Mouse (Mus musculus): Measurements from ENCODE around the gene Orm1.

The Orm1 gene

DNA sequence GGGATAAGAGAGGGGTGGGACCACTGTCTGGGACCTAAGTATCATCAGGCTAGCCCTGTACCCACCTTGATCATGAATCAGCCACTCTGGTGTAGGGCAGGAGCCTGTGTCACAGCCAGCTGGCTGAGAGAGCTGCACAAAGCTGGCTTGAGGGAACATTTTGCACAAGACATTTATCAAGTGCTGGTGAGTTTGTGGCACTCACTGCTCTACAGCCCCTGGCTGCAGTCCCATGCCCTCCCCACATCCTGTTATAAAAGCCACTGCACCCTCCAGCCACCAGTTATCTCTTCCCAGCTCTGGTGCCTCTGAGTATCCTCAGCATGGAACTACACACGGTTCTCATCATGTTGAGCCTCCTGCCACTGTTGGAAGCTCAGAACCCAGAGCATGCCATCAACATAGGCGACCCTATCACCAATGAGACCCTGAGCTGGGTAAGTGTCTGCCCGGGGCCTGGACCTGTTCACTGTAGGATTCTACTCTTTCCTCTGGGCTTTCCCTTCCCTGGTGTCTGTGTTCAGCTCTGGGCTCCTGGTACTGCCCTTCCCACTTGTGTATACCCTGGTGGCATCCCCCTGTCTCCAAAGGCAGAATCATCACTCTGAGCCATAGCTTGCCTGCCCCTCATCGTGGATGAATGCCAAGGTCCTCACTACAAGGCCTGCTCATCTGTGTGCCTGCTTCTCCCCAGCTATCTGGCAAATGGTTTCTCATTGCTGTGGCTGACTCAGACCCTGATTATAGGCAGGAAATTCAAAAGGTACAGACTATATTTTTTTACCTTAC lies 11.7 kb downstream of the Orm1 start, which contains the start of gene Orm3:
Gene Orm3 (plus strand): TSS at position 286 of the 789 bp plus-strand sequence.
- DNase-seq (ENCODE audit: low read depth, low spot score): no peak

DNA sequence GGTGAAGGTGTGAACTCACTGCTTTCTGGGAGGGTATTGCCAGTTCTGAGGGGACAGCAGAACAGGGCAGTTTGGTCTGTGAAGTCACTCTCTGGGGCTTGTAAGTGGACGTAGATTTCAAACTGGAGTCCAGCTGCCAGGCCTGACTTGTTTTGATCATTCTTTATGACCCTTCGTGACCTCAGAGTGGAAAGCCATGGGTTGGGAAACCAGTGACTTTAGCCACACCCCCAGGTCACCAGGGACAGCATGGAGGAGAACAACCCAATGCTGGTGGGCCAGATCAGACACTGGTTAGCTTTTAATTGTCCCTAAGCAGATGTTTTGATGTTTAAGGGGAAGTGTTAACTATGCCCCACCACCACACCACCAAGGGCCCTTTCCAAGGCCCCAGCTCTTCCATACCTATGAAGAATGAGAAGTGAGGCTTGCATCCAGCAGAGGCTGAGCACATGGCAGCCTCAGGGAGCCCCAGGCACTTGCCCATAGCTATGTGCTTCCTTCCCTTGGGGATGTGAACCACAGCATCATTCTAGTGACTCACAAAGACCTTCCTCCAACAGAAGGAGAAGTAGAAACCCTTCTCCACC lies 12.7 kb downstream of the Orm1 start:
- no peak for DNase-seq (ENCODE audit: low read depth, low spot score)

DNA sequence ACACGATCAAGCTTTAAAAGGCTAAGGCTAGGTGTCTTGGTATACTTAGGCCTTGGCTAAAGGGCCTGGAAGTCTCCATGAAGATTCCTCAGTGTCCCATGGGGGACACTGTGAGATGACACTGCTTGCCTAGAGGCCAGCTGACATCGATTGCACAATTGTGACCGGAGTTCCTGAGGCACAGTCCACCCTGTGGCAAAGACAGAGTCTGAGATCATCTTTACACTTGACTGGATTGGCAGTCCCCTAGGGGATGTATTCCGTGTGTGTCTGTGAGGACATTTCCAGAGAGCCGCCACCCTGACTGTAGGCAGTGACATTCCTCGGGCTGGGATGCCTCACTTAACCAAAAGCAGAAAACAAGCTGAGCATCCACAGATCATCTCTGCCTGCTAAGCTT lies 15.5 kb downstream of the Orm1 start:
- no peak for DNase-seq (ENCODE audit: low read depth, low spot score)

- no peak for DNase-seq (ENCODE audit: low read depth, low spot score)
These were observed 17.8 kb downstream of the Orm1 start, which contains the start of gene Orm2 for GRCm38 (mm10) chr4:63362150-63362549. Gene Orm2, plus strand, starts transcription at chr4:63362449.

- no peak for DNase-seq (ENCODE audit: low read depth, low spot score)
These were observed 24.2 kb downstream of the Orm1 start for GRCm38 (mm10) chr4:63368577-63368976.

DNA sequence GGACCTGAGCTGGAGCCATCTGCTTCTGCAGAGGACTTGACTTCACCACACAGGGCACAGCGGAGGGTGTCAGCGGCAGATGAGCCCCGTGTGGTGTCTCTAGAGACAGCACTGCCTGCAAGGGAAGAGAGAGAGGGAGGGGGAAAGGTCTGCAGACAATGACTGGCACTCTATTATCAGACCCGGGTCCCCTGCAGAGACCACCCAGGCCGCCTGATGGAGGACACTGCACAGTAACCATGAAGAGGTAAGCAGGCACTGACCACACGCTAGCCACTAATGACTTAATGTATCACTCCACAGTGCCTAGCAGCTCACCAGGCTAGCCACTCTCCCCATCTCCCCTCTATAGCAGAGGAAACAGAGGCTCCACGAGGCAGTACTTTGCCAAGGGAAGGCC lies 26.5 kb downstream of the Orm1 start:
- no peak for DNase-seq (ENCODE audit: low read depth, low spot score)

GRCm38 (mm10) chr4:63371890-63372289 lies 27.5 kb downstream of the Orm1 start:
- no peak for DNase-seq (ENCODE audit: low read depth, low spot score)

DNA sequence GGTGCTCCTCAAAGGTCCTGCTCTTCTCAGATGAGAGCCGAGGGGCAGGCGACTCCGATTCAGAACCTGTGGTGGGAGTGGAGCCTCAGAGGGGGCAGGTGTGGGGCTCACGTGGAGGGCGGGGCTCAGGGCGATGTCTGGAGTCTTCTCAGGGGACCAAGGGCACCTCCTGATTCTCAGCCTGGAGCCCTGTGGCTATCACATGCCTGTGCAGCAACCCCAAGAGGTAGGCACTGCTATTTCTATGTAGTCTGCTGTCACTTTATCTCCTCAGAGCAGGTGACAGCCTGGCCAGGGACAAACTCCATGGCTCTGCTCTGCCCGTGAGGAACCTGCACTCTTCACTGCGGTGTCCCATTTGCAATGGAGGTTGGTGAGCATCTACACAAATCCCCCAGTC lies 29.0 kb downstream of the Orm1 start:
- no peak for DNase-seq (ENCODE audit: low read depth, low spot score)

GRCm38 (mm10) chr4:63374331-63374730 lies 30.0 kb downstream of the Orm1 start:
- DNase-seq (ENCODE audit: low read depth, low spot score): peak; percentile 72

DNA sequence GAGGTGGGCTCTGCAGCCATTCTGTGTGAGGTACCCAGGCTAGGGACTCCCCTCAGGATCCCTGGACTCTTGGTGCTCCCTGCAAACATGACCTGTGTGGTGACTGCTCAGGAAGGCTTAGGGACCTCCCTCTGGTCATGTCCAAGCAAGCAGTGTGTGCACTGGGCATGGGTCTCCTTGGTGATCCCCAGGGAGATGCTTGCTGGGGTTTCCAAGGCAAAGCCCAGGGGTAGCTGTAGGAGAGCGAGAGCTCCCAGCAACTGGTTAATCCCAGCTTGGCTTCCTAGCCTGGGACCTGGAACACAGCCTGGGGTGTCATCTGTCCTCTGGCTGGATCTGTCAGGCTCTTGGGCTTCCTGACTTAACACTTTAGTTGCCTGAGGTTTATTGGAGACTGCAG lies 31.0 kb downstream of the Orm1 start:
- no peak for DNase-seq (ENCODE audit: low read depth, low spot score)

GRCm38 (mm10) chr4:63377483-63377882 lies 33.1 kb downstream of the Orm1 start:
- no peak for DNase-seq (ENCODE audit: low read depth, low spot score)

- DNase-seq (ENCODE audit: low read depth, low spot score): no peak
These were observed 38.5 kb downstream of the Orm1 start for GRCm38 (mm10) chr4:63382676-63383369.

DNA sequence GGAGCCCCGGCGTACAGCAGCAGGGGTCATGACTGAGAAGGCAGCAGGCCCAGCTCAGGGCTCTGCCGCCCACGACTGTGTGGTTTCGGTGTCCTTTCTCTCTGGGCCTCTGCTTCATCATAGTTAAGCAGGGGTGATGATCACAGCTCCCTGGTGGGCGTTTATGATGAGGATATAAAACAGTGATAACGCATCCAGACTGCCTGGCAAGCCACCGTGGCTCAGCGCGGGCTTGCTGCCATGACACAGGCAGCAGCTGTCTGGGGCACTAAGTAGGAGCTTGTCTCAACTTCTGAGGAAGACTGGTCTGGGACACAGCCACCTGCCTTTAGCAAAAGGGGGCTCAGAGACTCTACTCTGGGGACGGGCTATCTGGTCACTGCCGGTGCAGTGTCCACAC lies 39.1 kb downstream of the Orm1 start:
- no peak for DNase-seq (ENCODE audit: low read depth, low spot score)

GRCm38 (mm10) chr4:63384262-63384661 lies 39.9 kb downstream of the Orm1 start:
- no peak for DNase-seq (ENCODE audit: low read depth, low spot score)

DNA sequence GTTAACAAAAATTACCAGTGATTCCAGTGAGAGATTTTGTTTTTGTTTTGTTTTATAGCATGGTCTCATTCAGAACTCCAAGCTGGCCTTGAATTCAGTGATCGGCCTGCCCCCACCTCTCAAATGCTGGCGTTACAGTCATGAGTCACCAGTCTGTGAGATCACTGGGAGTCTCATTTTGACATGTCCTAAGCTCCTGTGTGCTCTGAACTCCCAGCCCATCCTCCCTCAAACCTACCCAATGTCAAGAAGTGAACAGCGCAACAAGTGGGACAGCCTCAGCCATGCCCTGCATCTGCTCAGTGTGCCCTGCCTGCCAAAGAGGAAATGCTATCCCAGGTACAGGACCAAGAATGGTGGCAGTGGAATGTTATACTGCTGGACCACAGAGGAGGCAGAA lies 40.9 kb downstream of the Orm1 start:
- DNase-seq (ENCODE audit: low read depth, low spot score): no peak

GRCm38 (mm10) chr4:63385784-63386183 lies 41.4 kb downstream of the Orm1 start:
- DNase-seq (ENCODE audit: low read depth, low spot score): no peak

- no peak for DNase-seq (ENCODE audit: low read depth, low spot score)
These were observed 43.7 kb downstream of the Orm1 start for GRCm38 (mm10) chr4:63388029-63388428.

GRCm38 (mm10) chr4:63389121-63389886 lies 44.9 kb downstream of the Orm1 start:
- DNase-seq (ENCODE audit: low read depth, low spot score): no peak

DNA sequence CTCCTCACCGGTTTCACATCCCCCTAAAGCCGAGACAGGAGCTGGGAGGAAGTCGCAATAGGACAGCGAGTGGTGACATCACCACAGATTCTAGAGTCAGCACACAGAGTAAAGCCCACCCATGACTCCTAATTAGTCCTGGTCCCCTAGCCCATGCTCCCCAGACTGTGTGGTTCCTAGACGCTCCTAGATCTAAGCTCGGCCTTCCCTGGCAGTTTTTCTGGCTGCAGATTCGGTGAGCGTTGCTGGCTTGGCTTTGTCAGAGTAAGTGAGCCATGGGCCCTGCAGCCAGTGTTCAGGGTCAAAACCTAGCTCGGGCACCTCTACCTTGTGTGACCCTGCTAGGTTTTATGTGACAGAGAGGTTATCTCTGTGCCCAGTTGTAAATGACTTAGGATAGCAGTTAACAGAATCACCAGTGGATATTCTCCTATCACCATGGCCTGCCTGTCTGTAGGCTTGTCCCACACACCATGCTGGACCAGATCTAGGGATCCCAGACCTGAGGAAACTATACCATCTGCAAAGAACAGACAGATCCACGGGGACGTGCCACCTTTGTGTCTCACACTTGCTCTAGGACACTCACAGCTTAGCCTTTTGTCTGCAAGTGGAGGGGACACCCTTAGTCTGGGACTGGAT lies 45.6 kb downstream of the Orm1 start:
- no peak for DNase-seq (ENCODE audit: low read depth, low spot score)

DNA sequence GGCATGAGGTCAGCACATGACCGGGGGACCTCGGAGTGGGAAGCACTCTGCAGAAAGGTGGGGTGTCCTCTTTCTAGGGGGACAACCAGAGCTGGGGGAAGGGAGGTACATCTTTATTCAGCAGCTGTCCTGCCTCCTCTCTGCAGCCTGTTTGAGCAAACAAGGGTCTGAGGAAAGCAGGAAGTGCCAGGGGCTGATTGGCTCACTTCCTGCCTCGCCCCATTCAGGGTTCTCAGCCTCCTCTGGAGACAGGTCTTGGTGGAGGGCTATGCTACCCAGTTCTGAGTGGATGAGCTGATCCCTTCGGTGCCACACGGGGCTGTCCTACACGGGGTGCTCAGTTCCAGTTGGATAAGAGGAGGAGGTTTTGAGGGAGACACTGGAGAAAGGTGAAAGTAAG lies 47.0 kb downstream of the Orm1 start:
- no peak for DNase-seq (ENCODE audit: low read depth, low spot score)

Measured in c-Kit-negative CD71-positive TER-119-positive erythroid progenitor cells, embryonic 14.5 days (primary cell).